Mouse (Mus musculus) heart, adult 9 months (tissue): ENCODE measurements around the gene Olfr622.

Experiments used
- DNase-seq, 2 experiments: peaks; one replicate each; pipeline ENCODE4 v3.0.0; 2022; ENCODE audit warnings: low spot score in 2 of 2

Olfr622 gene

GRCm38 (mm10) chr7:103642602-103643001 lies at the start of gene Olfr622:
Gene Olfr622, minus strand, starts transcription at chr7:103642702.
- DNase-seq = no peak

- no peak for DNase-seq
These were observed 39.9 kb upstream of the Olfr622 start, which contains the start of gene Olfr625-ps1 for GRCm38 (mm10) chr7:103682420-103682819. Gene Olfr625-ps1, plus strand, starts transcription at chr7:103682720.

GRCm38 (mm10) chr7:103671091-103671490 lies 28.6 kb upstream of the Olfr622 start, which contains the start of gene Olfr624:
Gene Olfr624, minus strand, starts transcription at chr7:103671191.
- no peak for DNase-seq

GRCm38 (mm10) chr7:103663598-103663997 lies 21.1 kb upstream of the Olfr622 start, which contains the start of gene Olfr623:
Gene Olfr623, minus strand, starts transcription at chr7:103663698.
- no peak for DNase-seq

GRCm38 (mm10) chr7:103644070-103644469 lies 1.6 kb upstream of the Olfr622 start:
- DNase-seq = no peak

- no peak for DNase-seq
These were observed 5.7 kb downstream of the Olfr622 start for GRCm38 (mm10) chr7:103636795-103637194.

GRCm38 (mm10) chr7:103612434-103612833 lies 30.1 kb downstream of the Olfr622 start, which contains the start of gene Olfr620:
Gene Olfr620, minus strand, starts transcription at chr7:103612534.
- no peak for DNase-seq

- DNase-seq = no peak
These were observed 35.1 kb downstream of the Olfr622 start for GRCm38 (mm10) chr7:103607425-103607824.

- no peak for DNase-seq
These were observed 42.2 kb downstream of the Olfr622 start, which contains the start of gene Olfr619 for GRCm38 (mm10) chr7:103600275-103600674. Gene Olfr619, plus strand, starts transcription at chr7:103600575.

- DNase-seq = no peak
These were observed 52.7 kb downstream of the Olfr622 start, which contains the start of gene Olfr618 for GRCm38 (mm10) chr7:103589803-103590202. Gene Olfr618, plus strand, starts transcription at chr7:103590103.
